In genomic region chr2:138215561-138215960, GRCm38 (mm10) we compare ENCODE assay signal across 8 mouse cellular contexts. TPM values are rescaled to one million over a fixed set of nuclear protein-coding genes. Genes with fewer than 3 reads are reported as not detected.
DNase-seq lines count a peak whose midpoint lies in the region; ATAC-seq and TF ChIP-seq lines count a peak whose summit lies in the region.

No protein-coding gene starts in this region.

- DNase-seq in 3T3-L1 (ENCODE audit: low read depth, low spot score) (peak; percentile 6), R1 (ENCODE audit: low read depth, low spot score) (peak; percentile 7)
- DNase-seq in gastrocnemius, adult 2 months = peak; percentile 84
- DNase-seq in left cerebral cortex, adult 2 months (ENCODE audit: extremely low spot score in 1 of 2, low spot score in 2 of 2) = peak in 1 of 2 experiments; percentile 13
- DNase-seq in ovary, postnatal 10 days (ENCODE audit: low spot score) = peak; percentile 7

- no peaks in the 10 kb centered on the region for H3K9me3 ChIP-seq in intestine, embryonic 16.5 days (ENCODE audit: control insufficient read depth, low read length)

- H3K27ac ChIP-seq in gastrocnemius, adult 2 months = peak overlapping the region; percentile 72
- H3K27ac ChIP-seq in intestine, embryonic 16.5 days (ENCODE audit: low read length) = no peak overlapping the region
- H3K27ac ChIP-seq in left cerebral cortex, adult 2 months = 0 out of 2 replicates have a peak overlapping the region, but pooled peaks have one; percentile 24

- H3K4me1 ChIP-seq in intestine, embryonic 16.5 days (ENCODE audit: control insufficient read depth, insufficient read depth, low read length) = no peaks in the 10 kb centered on the region

- TF ChIP-seq CTCF in gastrocnemius, adult 2 months (IDR thresholded peaks at IDR 0.05) = peak; percentile 36; the same call in 1 of the 2 replicates
- TF ChIP-seq CTCF in left cerebral cortex, adult 2 months (IDR thresholded peaks at IDR 0.05) = peak; percentile 7

- no peak overlapping the region for H3K4me2 ChIP-seq in intestine, embryonic 16.5 days (ENCODE audit: low read depth, low read length)

- no peaks in the 10 kb centered on the region for H3K36me3 ChIP-seq in intestine, embryonic 16.5 days (ENCODE audit: control insufficient read depth, insufficient read depth, low read length)

- H3K27me3 ChIP-seq in intestine, embryonic 16.5 days (replicated peaks; ENCODE audit: control insufficient read depth, insufficient read depth, low read length) = no peaks in the 10 kb centered on the region

- H3K4me3 ChIP-seq in gastrocnemius, adult 2 months = no peak overlapping the region
- H3K4me3 ChIP-seq in intestine, embryonic 16.5 days (ENCODE audit: low read length) = no peak overlapping the region
- H3K4me3 ChIP-seq in left cerebral cortex, adult 2 months = no peak overlapping the region

- 35% methylated on average over 2 of the region's 2 CpGs for WGBS in intestine, embryonic 16.5 days

- no peak overlapping the region for H3K9ac ChIP-seq in intestine, embryonic 16.5 days (ENCODE audit: low read depth, low read length)

- intact Hi-C loops in gastrocnemius, adult 2 months (cut with DNase I) = loop anchor here (1.0 kb wide), 1 partner anchor 66 kb away; no protein-coding TSS in a partner anchor
- intact Hi-C loops in left cerebral cortex, adult 2 months (cut with DNase I) = no loop called here

- peak; percentile 56; the same call in 1 of the 2 replicates for ATAC-seq in intestine, embryonic 16.5 days
- no peak for ATAC-seq in activated CD4-positive, CD25-positive, alpha-beta regulatory T cell, adult 4 months
- no peak for ATAC-seq in CD4-positive, CD25-positive, alpha-beta regulatory T cell, adult 4 months

RNA-seq across cellular contexts. Expression of gene Btbd3, which starts 40.8 kb away (rescaled TPM):
- 1 to 10 TPM; 8.4 to 9.7 TPM for total RNA-seq in gastrocnemius, adult 2 months (2021)
- 17.9 and 19.8 TPM in 2 replicates for polyA plus RNA-seq in intestine, embryonic 16.5 days (2015; fragmentation: Nextera tagmentation; extraction: Ambion mirVana)
- total RNA-seq in left cerebral cortex, adult 2 months (2021) = 100 to 1,000 TPM; 153 to 161 TPM
- polyA plus RNA-seq in activated CD4-positive, CD25-positive, alpha-beta regulatory T cell, adult 4 months (2017; shearing (Covaris generic)) = not detected
- polyA plus RNA-seq in CD4-positive, CD25-positive, alpha-beta regulatory T cell, adult 4 months (2017; shearing (Covaris generic)) = not detected

Comparison
In these comparisons a context has a peak if more than half of its experiments do, and no peak if none do; other contexts are left out.
1. RNA of gene Btbd3, which starts 40.8 kb away (polyA plus RNA-seq): 17.9 to 19.8 TPM in intestine, embryonic 16.5 days; not detected in activated CD4-positive, CD25-positive, alpha-beta regulatory T cell, adult 4 months and not detected in CD4-positive, CD25-positive, alpha-beta regulatory T cell, adult 4 months; every median in the first group is over 10 times any median in the second.